Comparison of ENCODE assay signal across 8 mouse cellular contexts in genomic region chr16:93807961-93808554, GRCm38 (mm10). TPM values are rescaled to one million over a fixed set of nuclear protein-coding genes. Genes with fewer than 3 reads are reported as not detected.
A peak's percentile ranks its signal among the peaks of the same experiment; 100 is the strongest.
DNase-seq lines count a peak whose midpoint lies in the region; ATAC-seq lines count a peak whose summit lies in the region.

No protein-coding gene starts in this region.

- 54% methylated on average over 8 of the region's 8 CpGs for WGBS in midbrain, embryonic 13.5 days
- WGBS in midbrain, embryonic 11.5 days, result 65% methylated on average over 8 of the region's 8 CpGs
- WGBS in embryonic facial prominence, embryonic 14.5 days, result 11% methylated on average over 8 of the region's 8 CpGs
- WGBS in limb, embryonic 11.5 days, result 16% methylated on average over 8 of the region's 8 CpGs

- H3K9ac ChIP-seq in midbrain, embryonic 13.5 days (replicated peaks), result no peak overlapping the region
- H3K9ac ChIP-seq in midbrain, embryonic 11.5 days (ENCODE audit: low read length), result no peak overlapping the region
- no peak overlapping the region for H3K9ac ChIP-seq in embryonic facial prominence, embryonic 14.5 days (ENCODE audit: low read depth, low read length)
- H3K9ac ChIP-seq in limb, embryonic 11.5 days (ENCODE audit: low read length), result no peak overlapping the region

- intact Hi-C loops in heart, postnatal 25 days (cut with DNase I), result no loop called here

- H3K36me3 ChIP-seq in midbrain, embryonic 13.5 days, result peaks cover 82% of the 10 kb centered on the region
- 0 out of 2 replicates have a peak, but pooled peaks cover 6% of the 10 kb centered on the region for H3K36me3 ChIP-seq in midbrain, embryonic 11.5 days (ENCODE audit: control insufficient read depth, insufficient read depth, low read length)
- H3K36me3 ChIP-seq in embryonic facial prominence, embryonic 14.5 days (ENCODE audit: control insufficient read depth, insufficient read depth, low read length), result peaks cover 9% of the 10 kb centered on the region
- H3K36me3 ChIP-seq in limb, embryonic 11.5 days (ENCODE audit: control insufficient read depth, insufficient read depth, low read length), result no peaks in the 10 kb centered on the region

- DNase-seq in midbrain, embryonic 11.5 days (ENCODE audit: low spot score, missing footprints), result no peak
- DNase-seq in embryonic facial prominence, embryonic 14.5 days (ENCODE audit: low spot score), result peak; percentile 90
- peak; percentile 24 for DNase-seq in heart, postnatal 25 days (ENCODE audit: low spot score)
- peak; percentile 49 for DNase-seq in limb, embryonic 11.5 days (ENCODE audit: low spot score)
- peak; percentile 85 for DNase-seq in skeletal muscle tissue, adult 2 months (ENCODE audit: low read depth, low spot score)
- no peak for DNase-seq in urinary bladder, postnatal 10 days (ENCODE audit: low spot score)
- DNase-seq in left cerebral cortex, adult 9 months (ENCODE audit: low spot score in 2 of 2), result no peak

- 0 out of 2 replicates have a peak, but pooled peaks cover 5% of the 10 kb centered on the region for H3K4me1 ChIP-seq in midbrain, embryonic 13.5 days (replicated peaks)
- no peaks in the 10 kb centered on the region for H3K4me1 ChIP-seq in midbrain, embryonic 11.5 days (ENCODE audit: control insufficient read depth, insufficient read depth, low read length)
- peaks cover 20% of the 10 kb centered on the region for H3K4me1 ChIP-seq in embryonic facial prominence, embryonic 14.5 days (ENCODE audit: control insufficient read depth, insufficient read depth, low read length)
- peaks cover 25% of the 10 kb centered on the region for H3K4me1 ChIP-seq in limb, embryonic 11.5 days (ENCODE audit: control insufficient read depth, insufficient read depth, low read length)

- peaks cover 14% of the 10 kb centered on the region for H3K9me3 ChIP-seq in midbrain, embryonic 13.5 days
- H3K9me3 ChIP-seq in midbrain, embryonic 11.5 days (ENCODE audit: control insufficient read depth, low read length), result peaks cover 4% of the 10 kb centered on the region; the same call in 1 of the 2 replicates
- H3K9me3 ChIP-seq in embryonic facial prominence, embryonic 14.5 days (ENCODE audit: control insufficient read depth, low read length), result no peaks in the 10 kb centered on the region
- no peaks in the 10 kb centered on the region; the same call in 1 of the 2 replicates for H3K9me3 ChIP-seq in limb, embryonic 11.5 days (ENCODE audit: control insufficient read depth, low read length)

- no peak for ATAC-seq in midbrain, embryonic 13.5 days
- no peak for ATAC-seq in midbrain, embryonic 11.5 days (ENCODE audit: low FRiP score)
- peak; percentile 86 for ATAC-seq in embryonic facial prominence, embryonic 14.5 days (ENCODE audit: low read depth)
- peak; percentile 31; the same call in 1 of the 2 replicates for ATAC-seq in limb, embryonic 11.5 days (ENCODE audit: insufficient number of reproducible peaks, low FRiP score, low TSS enrichment, low read depth)

- 0 out of 2 replicates have a peak overlapping the region, but pooled peaks have one; percentile 5 for H3K27ac ChIP-seq in midbrain, embryonic 13.5 days
- H3K27ac ChIP-seq in midbrain, embryonic 11.5 days (ENCODE audit: low read depth, low read length), result no peak overlapping the region
- H3K27ac ChIP-seq in embryonic facial prominence, embryonic 14.5 days (replicated peaks; ENCODE audit: low read depth, low read length), result peak overlapping the region; percentile 41
- peak overlapping the region; percentile 73 for H3K27ac ChIP-seq in limb, embryonic 11.5 days (replicated peaks; ENCODE audit: low read depth, low read length)

- H3K4me3 ChIP-seq in midbrain, embryonic 13.5 days (replicated peaks), result no peak overlapping the region
- no peak overlapping the region for H3K4me3 ChIP-seq in midbrain, embryonic 11.5 days (ENCODE audit: low read depth, low read length)
- H3K4me3 ChIP-seq in embryonic facial prominence, embryonic 14.5 days (ENCODE audit: low read depth, low read length), result no peak overlapping the region
- no peak overlapping the region for H3K4me3 ChIP-seq in limb, embryonic 11.5 days (ENCODE audit: low read depth, low read length)

- H3K27me3 ChIP-seq in midbrain, embryonic 13.5 days, result no peaks in the 10 kb centered on the region
- H3K27me3 ChIP-seq in midbrain, embryonic 11.5 days (ENCODE audit: control insufficient read depth, insufficient read depth, low read length), result no peaks in the 10 kb centered on the region
- no peaks in the 10 kb centered on the region for H3K27me3 ChIP-seq in embryonic facial prominence, embryonic 14.5 days (replicated peaks; ENCODE audit: control insufficient read depth, insufficient read depth, low read length)
- H3K27me3 ChIP-seq in limb, embryonic 11.5 days (ENCODE audit: control insufficient read depth, insufficient read depth, low read length), result no peaks in the 10 kb centered on the region

- no peak overlapping the region for H3K4me2 ChIP-seq in midbrain, embryonic 13.5 days (replicated peaks)
- no peak overlapping the region for H3K4me2 ChIP-seq in midbrain, embryonic 11.5 days
- no peak overlapping the region for H3K4me2 ChIP-seq in embryonic facial prominence, embryonic 14.5 days (ENCODE audit: low read depth, low read length)
- no peak overlapping the region for H3K4me2 ChIP-seq in limb, embryonic 11.5 days (ENCODE audit: low read depth, severe bottlenecking)

RNA-seq across cellular contexts. Expression of gene Morc3, which starts 23.9 kb away (rescaled TPM):
- 32.7 and 39.2 TPM in 2 replicates for polyA plus RNA-seq in midbrain, embryonic 13.5 days (2015; fragmentation: Nextera tagmentation; extraction: Ambion mirVana)
- polyA plus RNA-seq in midbrain, embryonic 11.5 days (2014; fragmentation: Nextera tagmentation; extraction: Ambion mirVana), result 27.7 and 29.6 TPM in 2 replicates
- polyA plus RNA-seq in embryonic facial prominence, embryonic 14.5 days (2014; fragmentation: Nextera tagmentation; extraction: Ambion mirVana), result 31.1 and 32.1 TPM in 2 replicates
- 10 to 100 TPM; 16.9 to 21.0 TPM for total RNA-seq in heart, postnatal 25 days (2021)
- polyA plus RNA-seq in limb, embryonic 11.5 days (2014; fragmentation: Nextera tagmentation; extraction: Ambion mirVana), result 29.3 and 34.2 TPM in 2 replicates

Comparison
In these comparisons a context has a peak if more than half of its experiments do, and no peak if none do; other contexts are left out.
1. ATAC-seq: peak in embryonic facial prominence, embryonic 14.5 days (single experiment) and limb, embryonic 11.5 days (single experiment); none in midbrain, embryonic 13.5 days (single experiment) and midbrain, embryonic 11.5 days (single experiment).
2. DNase-seq: peak in embryonic facial prominence, embryonic 14.5 days (single experiment), heart, postnatal 25 days (single experiment), limb, embryonic 11.5 days (single experiment) and skeletal muscle tissue, adult 2 months (single experiment); none in midbrain, embryonic 11.5 days (single experiment), urinary bladder, postnatal 10 days (single experiment) and left cerebral cortex, adult 9 months (0 of 2).